Mouse (Mus musculus) C2C12 (cell line): Measurements from ENCODE around the gene Srgap1. TPM values are rescaled to one million over a fixed set of nuclear protein-coding genes. Genes with fewer than 3 reads are reported as not detected.

ENCODE experiments used
- H3K27me3 ChIP-seq: one replicate; pipeline ENCODE4 v1.6.1; 2011; ENCODE audit not compliant: control insufficient read depth, insufficient read depth, insufficient read length
- H3K36me3 ChIP-seq: one replicate; pipeline ENCODE4 v1.6.1; 2011; ENCODE audit not compliant: control insufficient read depth, insufficient read depth
- H3K4me3 ChIP-seq: one replicate; pipeline ENCODE4 v1.5.1; 2011; ENCODE audit warnings: mild to moderate bottlenecking, control low read depth; ENCODE audit not compliant: poor library complexity, insufficient read depth, severe bottlenecking
- H3K79me2 ChIP-seq: one replicate; pipeline ENCODE4 v1.6.1; 2011; ENCODE audit not compliant: control insufficient read depth, insufficient read depth
- H3K79me3 ChIP-seq: one replicate; pipeline ENCODE4 v1.6.1; 2011; ENCODE audit warnings: low read depth, control low read depth
- H3ac ChIP-seq: one replicate; pipeline ENCODE3; 2011; ENCODE audit warnings: low read depth; ENCODE audit not compliant: control insufficient read depth, insufficient read length
- CEBPB ChIP-seq: IDR thresholded peaks from one replicate; pipeline ENCODE4 v1.6.1; 2011; ENCODE audit warnings: low read depth, mild to moderate bottlenecking, control low read depth, moderate library complexity
- CTCF ChIP-seq: IDR thresholded peaks from one replicate; pipeline ENCODE4 v1.5.1; 2011; ENCODE audit not compliant: control insufficient read depth, insufficient read depth, insufficient read length
- FOSL1 ChIP-seq: IDR thresholded peaks from one replicate; pipeline ENCODE4 v1.8.0; 2011; ENCODE audit warnings: mild to moderate bottlenecking, low read length; ENCODE audit not compliant: poor library complexity, insufficient read depth, severe bottlenecking
- MAX ChIP-seq: IDR thresholded peaks from one replicate; pipeline ENCODE4 v1.6.1; 2011; ENCODE audit warnings: mild to moderate bottlenecking, control low read depth
- MYOD1 ChIP-seq: IDR thresholded peaks from one replicate; pipeline ENCODE4 v1.6.1; 2011; ENCODE audit warnings: low read depth; ENCODE audit not compliant: control insufficient read depth, insufficient read length
- MYOG ChIP-seq: IDR thresholded peaks from one replicate; pipeline ENCODE4 v1.6.1; 2011; ENCODE audit not compliant: control insufficient read depth, insufficient read length; ENCODE audit errors: extremely low read depth
- USF1 ChIP-seq: IDR thresholded peaks from one replicate; pipeline ENCODE4 v1.6.1; 2011; ENCODE audit warnings: low read depth, mild to moderate bottlenecking, control low read depth, moderate library complexity
- polyA plus RNA-seq: library from polyadenylated mRNA; unstranded; fragments of >200 nt; fragmentation: generic; extraction: Trizol; gene quantifications from one replicate; pipeline ENCODE4 v1.2.1, GENCODE M21; 2012; ENCODE audit warnings: missing spikeins

Gene Srgap1
- polyA plus RNA-seq, 1 experiment: 0.06 TPM

- TF ChIP-seq MYOD1 (no peak), FOSL1 (no peak), CTCF (no peak), MYOG (no peak), CEBPB (no peak), MAX (no peak), USF1 (no peak)
- H3K36me3 ChIP-seq: no peaks in the 10 kb centered on the region
- H3K4me3 ChIP-seq: no peak overlapping the region
- H3K79me2 ChIP-seq: no peaks in the 10 kb centered on the region
- H3K27me3 ChIP-seq: no peaks in the 10 kb centered on the region
- H3K79me3 ChIP-seq: no peaks in the 10 kb centered on the region
- no peak overlapping the region for H3ac ChIP-seq
These were observed 88.4 kb downstream of the Srgap1 start for GRCm38 (mm10) chr10:121958741-121959140.

- Histone ChIP-seq H3ac (no peak overlapping the region), H3K79me2 (no peaks in the 10 kb centered on the region), H3K27me3 (no peaks in the 10 kb centered on the region), H3K4me3 (no peak overlapping the region), H3K79me3 (no peaks in the 10 kb centered on the region), H3K36me3 (no peaks in the 10 kb centered on the region)
- no peak for TF ChIP-seq CEBPB
These were observed 90.6 kb downstream of the Srgap1 start for GRCm38 (mm10) chr10:121956505-121956904.

- Histone ChIP-seq H3K36me3 (no peaks in the 10 kb centered on the region), H3K79me3 (no peaks in the 10 kb centered on the region), H3K4me3 (no peak overlapping the region), H3K27me3 (no peaks in the 10 kb centered on the region), H3ac (no peak overlapping the region), H3K79me2 (no peaks in the 10 kb centered on the region)
- TF ChIP-seq USF1: no peak
These were observed 91.4 kb downstream of the Srgap1 start for GRCm38 (mm10) chr10:121955730-121956129.

GRCm38 (mm10) chr10:121954877-121955276 lies 92.2 kb downstream of the Srgap1 start:
- no peak for TF ChIP-seq USF1
- no peak for TF ChIP-seq MAX
- no peak for TF ChIP-seq CEBPB
- TF ChIP-seq FOSL1: no peak
- TF ChIP-seq MYOG: no peak
- TF ChIP-seq MYOD1: no peak
- no peak for TF ChIP-seq CTCF
- Histone ChIP-seq H3K79me2 (no peaks in the 10 kb centered on the region), H3ac (no peak overlapping the region)

GRCm38 (mm10) chr10:121953041-121953440 lies 94.1 kb downstream of the Srgap1 start:
- H3K36me3 ChIP-seq: no peaks in the 10 kb centered on the region
- H3K79me2 ChIP-seq: no peaks in the 10 kb centered on the region
- TF ChIP-seq USF1 (no peak), CTCF (no peak), MAX (no peak), CEBPB (no peak), FOSL1 (no peak), MYOG (no peak), MYOD1 (no peak)
- no peak overlapping the region for H3K4me3 ChIP-seq
- H3ac ChIP-seq: no peak overlapping the region
- H3K27me3 ChIP-seq: no peaks in the 10 kb centered on the region
- no peaks in the 10 kb centered on the region for H3K79me3 ChIP-seq

More at GRCm38 (mm10) chr10:121954877-121955276, 92.2 kb downstream of the Srgap1 start:
- H3K27me3 ChIP-seq: no peaks in the 10 kb centered on the region
- no peak overlapping the region for H3K4me3 ChIP-seq
- H3K79me3 ChIP-seq: no peaks in the 10 kb centered on the region
- H3K36me3 ChIP-seq: no peaks in the 10 kb centered on the region

- Histone ChIP-seq H3K4me3 (no peak overlapping the region), H3K79me3 (no peaks in the 10 kb centered on the region), H3K79me2 (no peaks in the 10 kb centered on the region), H3K36me3 (no peaks in the 10 kb centered on the region), H3K27me3 (no peaks in the 10 kb centered on the region), H3ac (no peak overlapping the region)
- TF ChIP-seq MAX: no peak
- TF ChIP-seq FOSL1: no peak
- no peak for TF ChIP-seq MYOG
- TF ChIP-seq MYOD1: no peak
- TF ChIP-seq USF1: no peak
- TF ChIP-seq CTCF: no peak
- TF ChIP-seq CEBPB: no peak
These were observed 100.9 kb downstream of the Srgap1 start for GRCm38 (mm10) chr10:121946173-121946572.
